Mouse (Mus musculus): ENCODE measurements around the gene Efnb3. TPM values are rescaled to one million over a fixed set of nuclear protein-coding genes. Genes with fewer than 3 reads are reported as not detected.
"Not testable (repeated sequence)": the region's sequence is repeated elsewhere in the genome, so short reads cannot be mapped to it uniquely, and the experiment has no call there.

The Efnb3 gene
- total RNA-seq, 4 experiments from 2014 or later: 115 to 132 (median 124) TPM

DNA sequence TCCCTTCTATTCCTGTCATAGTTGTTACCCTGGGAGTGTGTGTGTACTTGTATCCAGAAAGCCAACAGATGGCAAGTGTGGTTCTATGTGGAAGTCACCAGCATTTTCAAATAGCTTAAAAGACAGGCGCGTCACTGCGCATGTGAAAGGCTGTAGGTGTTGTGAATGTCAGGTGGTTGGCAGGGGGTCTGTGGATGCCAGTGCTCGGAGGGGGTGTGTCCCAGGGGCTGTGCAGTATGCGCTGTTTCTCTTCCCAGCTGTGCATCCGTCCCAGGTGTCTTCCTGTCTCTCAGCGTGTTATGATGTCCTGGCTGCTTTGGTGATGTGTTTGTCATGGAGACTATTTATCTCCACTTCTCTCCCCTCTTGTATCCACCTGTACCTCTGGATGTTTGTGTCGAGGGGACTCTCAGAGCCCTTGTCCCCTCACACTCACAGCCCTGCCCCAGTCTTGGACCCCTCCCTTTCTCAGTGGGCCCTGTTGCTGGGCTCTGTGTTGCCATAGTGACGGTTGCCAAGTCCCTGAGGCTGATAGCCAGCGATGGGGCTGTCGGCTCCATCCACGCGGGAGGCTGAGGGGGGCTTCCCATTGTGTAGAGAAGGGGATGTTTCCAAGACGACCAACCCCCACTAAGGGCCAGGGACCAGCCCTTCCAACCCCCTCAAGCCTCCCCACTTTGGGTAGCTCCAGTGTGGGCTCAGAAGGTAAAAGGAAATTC, 7.2 kb downstream of the Efnb3 start:
- peak in 1 of 2 experiments; percentile 72 for DNase-seq (ENCODE audit: low spot score in 2 of 2)

DNA sequence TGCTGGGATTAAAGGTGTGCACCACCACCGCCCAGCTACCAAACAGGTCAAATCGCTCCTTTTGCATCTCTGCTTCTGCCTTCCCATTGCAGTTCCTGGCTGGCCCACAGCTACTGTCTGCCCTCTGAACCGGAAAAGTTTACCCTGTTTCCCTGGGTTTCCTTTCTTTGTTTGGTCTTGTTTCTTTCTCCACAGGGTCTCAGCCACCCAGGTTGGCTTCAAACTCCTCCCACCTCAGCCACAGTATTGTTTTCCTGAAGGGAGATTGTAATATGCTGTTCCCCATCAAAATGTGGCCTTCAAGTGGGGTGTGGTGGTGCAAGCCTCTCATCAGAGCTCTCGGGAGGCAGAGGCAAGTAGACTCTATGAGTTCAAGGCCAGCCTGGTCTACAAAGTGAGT, 8.7 kb downstream of the Efnb3 start:
- DNase-seq (ENCODE audit: low spot score in 2 of 2): no peak

DNA sequence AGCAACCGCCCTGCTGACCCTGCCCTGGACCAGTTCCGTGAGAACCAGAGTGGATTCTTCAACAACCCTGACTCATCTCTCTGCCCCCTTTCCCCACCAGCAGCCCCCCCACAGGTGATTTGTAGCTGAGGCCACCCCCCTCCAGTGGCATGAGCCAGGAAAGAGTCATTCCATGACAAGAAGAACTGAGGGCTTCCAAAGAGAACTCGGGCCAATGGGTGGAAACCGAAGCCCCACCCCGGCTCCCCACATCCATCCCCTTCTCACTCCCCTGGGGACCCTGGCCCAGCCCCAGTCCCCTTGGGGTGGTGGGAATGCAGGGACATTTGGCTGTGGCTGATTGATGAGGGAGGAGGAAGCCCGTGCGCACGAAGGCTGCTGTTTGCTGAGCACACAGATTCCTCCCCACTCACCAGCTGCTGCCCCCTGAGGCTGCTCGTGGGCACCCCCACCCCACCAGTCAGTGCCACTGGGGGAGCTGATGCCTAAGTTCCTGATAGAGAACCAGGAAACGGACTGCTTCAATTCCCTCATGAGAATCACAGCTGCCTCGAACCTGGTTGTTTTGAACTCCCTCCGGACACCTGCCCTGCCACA, 10.8 kb downstream of the Efnb3 start, which contains the start of gene Dnah2:
Gene Dnah2, minus strand, starts transcription at position 51 of the 597 bp plus-strand sequence.
- no peak for DNase-seq (ENCODE audit: low spot score in 2 of 2)

DNA sequence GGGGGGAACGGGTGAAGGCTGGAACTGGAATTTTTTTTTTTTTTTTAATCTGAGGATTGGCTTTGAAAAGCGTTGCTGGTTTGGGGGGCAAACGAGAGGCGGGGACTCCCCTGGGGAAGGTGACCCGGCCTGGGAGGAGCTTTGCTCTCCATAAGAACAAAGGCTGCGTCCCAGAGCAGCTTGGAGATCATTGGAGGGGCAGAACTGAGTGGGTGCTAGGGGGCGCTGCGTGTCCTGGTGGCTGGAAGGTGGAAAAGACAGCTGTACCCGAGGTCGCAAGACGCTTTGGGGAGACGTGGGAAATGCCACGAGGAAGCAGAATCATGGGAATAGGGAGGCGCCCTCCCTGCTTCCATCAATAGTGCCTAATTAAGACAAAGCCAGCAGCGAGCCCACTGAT, 12.9 kb downstream of the Efnb3 start:
- no peak for DNase-seq (ENCODE audit: low spot score in 2 of 2)

DNA sequence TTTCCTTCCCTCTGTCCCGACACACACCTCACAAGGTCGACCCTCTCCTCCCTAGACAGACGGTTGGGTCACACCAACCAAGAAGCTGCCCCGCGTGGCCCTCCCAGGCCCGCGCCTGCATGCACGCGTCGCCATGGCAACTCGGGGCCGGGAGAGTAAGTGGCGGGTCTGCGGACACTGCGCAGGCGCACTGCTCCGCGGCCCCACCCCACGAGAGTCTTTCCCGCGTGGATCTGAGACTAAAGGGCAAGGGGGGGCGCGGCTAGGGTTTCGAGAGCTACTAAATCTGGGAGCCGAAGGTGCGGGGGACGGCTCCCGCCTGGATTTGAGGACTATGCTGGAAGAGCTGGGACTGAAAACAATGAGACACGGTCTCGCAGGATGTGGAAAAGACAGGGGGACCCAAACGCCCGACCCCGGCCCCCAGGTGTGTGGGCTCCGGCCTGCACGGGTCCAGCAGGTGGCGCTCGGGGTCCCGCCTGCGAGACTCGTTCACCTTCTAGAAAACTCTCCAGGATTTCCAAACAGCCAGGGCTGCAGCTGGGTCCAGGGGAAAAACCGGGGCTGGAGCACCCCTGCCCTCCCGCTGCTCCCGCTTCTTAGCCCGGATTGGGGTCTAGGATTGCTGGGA, 13.5 kb downstream of the Efnb3 start:
- DNase-seq (ENCODE audit: low spot score in 2 of 2): peak; percentile 63 to 74

DNA sequence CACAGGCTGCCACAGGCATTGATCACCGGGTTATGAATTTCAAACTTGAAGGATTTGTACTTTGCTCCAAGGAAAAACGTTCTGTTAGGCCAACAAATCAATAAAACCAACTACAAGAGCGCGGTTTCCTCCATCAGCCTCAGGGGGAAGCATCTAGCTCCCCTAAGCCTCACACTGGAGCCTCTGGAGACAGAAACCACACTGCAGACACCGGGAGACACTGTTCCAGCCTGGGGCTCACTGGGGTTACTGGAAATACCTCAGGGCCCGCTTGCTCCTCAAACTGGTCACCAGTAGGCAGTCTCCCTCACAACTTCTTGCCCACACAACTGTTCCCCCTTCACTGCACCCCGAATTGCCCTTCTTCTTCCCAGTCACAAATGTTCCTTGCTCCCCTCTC, 14.0 kb downstream of the Efnb3 start:
- no peak for DNase-seq (ENCODE audit: low spot score in 2 of 2)

DNA sequence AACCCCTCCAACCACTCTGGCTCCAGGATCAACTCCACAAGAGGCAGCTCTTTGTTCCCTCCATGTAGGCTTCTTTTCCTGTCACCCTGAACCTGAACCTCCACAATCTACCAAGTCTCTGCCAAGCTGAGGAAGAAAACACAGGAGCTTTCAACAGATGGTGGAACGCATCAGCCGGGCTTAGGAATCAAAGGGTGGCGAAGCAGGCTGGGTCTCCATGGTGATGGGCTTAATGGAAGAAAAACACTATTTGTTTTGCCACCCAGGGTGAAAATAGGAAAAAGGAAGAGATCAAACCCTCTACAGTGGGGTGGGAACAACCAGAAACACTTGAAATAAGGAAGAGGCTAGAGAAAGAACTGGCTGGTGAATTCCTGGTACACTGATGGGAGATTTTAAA, 16.4 kb downstream of the Efnb3 start:
- no peak for DNase-seq (ENCODE audit: low spot score in 2 of 2)

DNA sequence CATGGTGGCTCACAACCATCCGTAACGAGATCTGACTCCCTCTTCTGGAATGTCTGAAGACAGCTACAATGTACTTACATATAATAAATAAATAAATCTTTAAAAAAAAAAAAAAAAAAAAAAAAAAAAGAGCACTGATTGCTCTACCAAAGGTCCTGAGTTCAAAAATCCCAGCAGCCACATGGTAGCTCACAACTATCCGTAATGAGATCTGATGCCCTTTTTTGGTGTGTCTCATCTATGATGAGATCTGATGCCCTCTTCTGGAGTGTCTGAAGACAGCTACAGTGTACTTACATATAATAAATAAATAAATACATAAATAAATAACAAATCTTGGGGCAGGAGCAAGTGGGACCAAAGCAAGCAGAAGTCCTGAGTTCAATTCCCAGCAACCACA, 18.3 kb downstream of the Efnb3 start:
- DNase-seq (ENCODE audit: low spot score in 2 of 2): not testable (repeated sequence)

DNA sequence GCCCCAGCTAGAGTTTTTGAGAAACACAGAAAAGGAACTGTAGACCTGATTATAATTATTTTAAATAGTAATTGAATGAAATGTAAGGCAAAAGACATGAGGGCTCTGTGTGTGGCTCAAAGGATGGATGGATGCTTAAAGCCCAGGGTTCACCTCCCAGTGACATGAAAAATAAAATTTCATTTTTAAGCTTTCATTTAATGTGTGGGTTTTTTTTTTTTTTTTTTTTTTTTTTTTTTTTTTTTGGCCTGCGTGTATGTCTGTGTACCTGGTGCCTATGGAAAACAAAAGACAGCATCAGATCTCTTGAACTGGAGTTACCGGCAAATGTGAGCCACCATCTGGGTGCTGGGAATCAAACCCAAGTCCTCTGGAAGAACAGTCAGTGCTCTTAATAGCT, 19.3 kb downstream of the Efnb3 start:
- no peak for DNase-seq (ENCODE audit: low spot score in 2 of 2)

DNA sequence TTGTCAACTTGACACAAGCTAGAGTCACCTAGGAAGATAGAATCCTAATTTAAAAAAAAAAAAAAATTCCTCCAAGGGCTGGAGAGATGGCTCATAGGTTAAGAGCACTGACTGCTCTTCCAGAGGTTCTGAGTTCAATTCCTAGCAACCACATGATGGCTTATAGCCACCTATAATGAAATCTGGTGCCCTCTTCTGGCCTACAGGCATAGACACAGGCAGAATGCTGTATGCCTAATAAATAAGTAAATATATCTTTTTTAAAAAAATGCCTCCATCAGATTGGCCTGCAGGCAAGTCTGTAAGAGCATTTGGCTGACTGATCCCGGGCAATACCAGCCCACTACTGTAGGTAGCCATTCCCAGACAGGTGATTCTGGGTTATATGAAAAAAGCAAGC, 25.0 kb downstream of the Efnb3 start:
- no peak for DNase-seq (ENCODE audit: low spot score in 2 of 2)

DNA sequence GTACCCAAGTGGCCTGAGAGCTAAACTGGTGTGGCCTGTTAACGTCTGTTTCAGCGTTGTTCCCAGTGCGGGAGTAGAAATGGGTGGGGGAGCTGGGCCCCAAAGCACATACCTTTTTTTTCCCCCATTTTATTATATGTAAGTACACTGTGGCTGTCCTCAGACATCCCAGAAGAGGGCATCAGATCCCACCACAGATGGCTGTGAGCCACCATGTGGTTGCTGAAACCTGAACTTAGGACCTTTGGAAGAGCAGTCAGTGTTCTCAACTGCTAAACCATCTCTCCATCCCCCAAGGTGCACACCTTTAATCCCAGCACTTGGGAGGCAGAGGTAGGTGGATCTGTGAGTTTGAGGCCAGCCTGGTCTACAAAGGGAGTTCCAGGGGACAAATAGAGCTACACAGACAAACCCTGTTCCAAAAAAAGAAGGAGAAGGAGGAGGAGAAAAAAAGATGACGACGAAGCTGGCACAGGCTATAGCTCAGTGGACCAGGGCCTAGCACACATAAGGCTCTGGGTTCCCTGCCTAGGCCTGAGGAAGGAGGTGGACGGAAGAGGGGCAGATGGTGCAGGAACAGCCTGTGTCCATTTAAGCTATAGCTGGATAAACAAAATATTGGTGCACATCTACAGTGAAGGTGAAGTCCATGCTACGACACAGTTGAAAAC, 27.4 kb downstream of the Efnb3 start:
- no peak for DNase-seq (ENCODE audit: low spot score in 2 of 2)

DNA sequence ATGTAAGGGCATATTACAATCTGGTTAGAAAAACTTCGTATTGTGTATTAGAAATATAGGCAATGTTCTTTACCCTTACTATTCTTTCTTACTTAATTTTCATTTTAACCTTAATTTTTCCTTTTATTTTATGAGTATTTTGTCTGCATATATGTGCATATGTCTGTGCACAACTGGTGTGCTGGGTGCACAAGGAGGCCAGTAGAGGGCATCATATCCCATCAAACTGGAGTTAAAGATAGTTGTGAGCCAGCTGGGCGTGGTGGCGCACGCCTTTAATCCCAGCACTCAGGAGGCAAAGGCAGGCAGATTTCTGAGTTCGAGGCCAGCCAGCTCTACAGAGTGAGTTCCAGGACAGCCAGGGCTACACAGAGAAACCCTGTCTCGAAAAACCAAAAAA, 29.2 kb downstream of the Efnb3 start:
- not testable (repeated sequence) for DNase-seq (ENCODE audit: low spot score in 2 of 2)

DNA sequence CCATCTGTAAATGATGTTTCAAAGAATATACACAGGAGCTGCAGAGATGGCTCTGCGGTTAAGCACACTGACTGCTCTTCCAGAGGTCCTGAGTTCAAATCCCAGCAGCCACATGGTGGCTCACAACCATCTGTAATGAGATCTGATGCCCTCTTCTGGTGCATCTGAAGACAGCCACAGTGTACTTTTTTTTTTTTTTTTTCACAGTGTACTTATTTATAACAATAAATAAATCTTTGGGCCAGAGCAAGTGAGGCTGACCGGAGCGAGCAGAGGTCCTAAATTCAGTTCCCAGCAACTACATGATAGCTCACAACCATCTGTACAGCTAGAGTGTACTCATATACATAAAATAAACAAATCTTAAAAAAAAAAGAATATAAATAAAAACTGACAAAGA, 29.7 kb downstream of the Efnb3 start:
- DNase-seq (ENCODE audit: low spot score in 2 of 2): not testable (repeated sequence)

DNA sequence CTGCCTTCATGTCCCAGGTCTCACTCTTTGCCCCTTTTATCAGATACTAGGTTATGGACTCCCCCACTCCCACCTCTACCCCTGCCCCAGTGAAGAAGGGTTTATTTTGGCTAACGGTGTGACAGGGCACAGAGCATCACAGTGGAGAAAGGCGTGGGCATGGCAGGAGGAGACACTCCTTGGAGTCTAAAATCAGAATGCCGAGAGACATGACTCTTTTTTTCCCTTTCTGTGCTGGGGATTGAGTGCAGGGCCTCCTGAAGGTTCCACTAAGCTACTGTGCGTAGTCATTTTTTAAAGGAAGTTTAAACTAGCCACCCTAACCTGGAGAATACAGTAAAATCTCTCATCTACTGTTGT, 32.0 kb downstream of the Efnb3 start:
- DNase-seq (ENCODE audit: low spot score in 2 of 2): no peak

DNA sequence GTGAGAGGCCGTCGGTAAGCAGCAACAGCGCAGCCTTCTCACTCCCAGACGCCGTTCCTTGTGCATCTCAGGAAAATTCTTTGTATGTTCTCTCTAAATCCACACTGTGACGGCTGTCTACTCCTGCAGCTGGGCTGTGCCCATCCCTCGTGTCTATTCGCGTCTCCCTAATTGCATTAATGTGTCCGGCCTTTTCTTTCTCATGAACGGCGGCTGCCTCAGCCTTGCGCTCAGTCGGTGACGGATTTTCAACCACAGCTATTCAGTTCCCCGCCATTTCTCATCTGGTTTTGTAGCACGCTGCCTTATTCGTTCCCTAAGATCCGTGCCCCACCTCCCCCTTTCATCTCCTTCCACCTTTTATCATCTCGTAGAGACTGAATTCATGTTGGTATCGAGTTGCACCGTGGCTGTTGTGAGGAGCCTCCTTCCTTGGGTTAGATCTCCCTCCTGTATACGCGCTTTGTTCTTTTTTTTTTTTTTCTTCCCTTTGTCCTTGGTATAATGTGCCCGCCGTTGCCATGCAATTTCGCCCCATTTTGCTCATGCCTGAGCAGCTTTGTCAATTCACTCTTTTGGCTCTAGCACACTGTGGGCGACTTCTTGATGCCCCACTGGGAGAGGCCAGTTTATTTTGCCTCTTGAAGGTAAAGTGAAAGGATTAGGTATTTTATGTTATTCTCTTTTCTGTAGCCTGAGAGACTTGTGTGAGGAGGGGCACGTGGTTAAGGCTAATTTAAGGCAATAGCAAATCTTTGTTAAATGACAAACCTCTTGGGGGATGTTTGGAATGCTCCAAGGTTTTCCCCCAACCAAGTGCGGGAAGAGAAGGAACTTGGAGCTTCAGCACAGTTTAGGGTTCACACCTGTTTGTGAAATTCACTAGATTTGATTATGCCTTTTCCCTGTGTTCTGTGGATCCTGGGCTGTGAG, 32.6 kb downstream of the Efnb3 start:
- no peak for DNase-seq (ENCODE audit: low spot score in 2 of 2)

DNA sequence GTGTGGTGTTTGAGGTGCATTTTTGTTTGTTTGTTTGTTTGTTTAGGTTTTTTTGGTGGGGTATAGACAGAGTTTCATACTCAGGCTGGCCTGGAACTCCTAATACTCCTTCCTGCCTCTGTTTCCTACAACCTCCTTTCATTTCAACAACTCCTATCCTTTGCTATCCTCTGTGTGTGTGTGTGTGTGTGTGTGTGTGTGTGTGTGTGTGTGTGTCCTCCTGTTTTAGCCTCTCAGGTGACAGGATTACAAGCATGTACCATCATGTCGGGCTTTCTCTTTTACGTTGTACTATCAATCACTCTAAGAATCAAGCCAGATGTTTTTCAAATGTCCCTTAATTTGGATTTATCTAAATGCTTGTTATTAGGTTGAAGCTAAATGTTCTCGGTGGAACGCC, 33.4 kb downstream of the Efnb3 start:
- DNase-seq (ENCODE audit: low spot score in 2 of 2): no peak

DNA sequence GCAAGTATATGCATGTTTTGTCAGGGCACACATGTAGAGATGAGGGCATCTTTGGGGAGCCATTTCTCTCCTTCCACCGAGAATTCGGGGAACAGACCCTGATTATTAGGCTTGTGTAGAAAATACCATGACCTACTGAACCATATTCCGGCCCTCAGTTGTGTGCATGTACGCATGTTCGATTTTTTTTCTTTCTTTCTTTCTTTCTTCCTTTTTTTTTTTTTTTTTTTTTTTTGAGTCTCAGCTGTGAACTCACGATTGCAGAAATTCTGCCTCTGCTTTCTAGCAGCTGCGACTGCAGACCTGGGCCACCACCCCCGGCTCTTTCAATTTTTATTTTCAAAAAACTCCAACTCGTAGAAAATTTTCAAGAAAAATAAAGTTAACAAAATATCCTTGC, 34.3 kb downstream of the Efnb3 start:
- no peak for DNase-seq (ENCODE audit: low spot score in 2 of 2)

DNA sequence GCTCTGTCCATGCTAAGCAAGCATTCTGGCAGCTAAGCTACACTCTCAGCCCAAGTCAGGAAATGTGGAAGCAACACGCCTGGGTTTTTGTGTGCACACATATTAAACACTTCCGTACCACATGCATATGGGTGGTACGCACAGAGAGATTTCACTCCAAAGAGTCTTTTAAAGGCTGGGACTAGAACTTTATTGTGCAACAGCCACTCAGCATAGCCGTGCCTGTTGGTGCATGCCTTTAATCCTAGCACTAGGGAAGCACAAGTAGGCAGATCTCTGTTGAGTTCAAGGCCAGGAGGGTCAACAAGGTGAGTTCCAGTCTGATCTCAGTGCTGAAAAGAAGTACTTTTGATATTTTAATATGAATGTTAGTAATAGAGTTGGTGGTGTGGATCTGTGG, 36.4 kb downstream of the Efnb3 start:
- DNase-seq (ENCODE audit: low spot score in 2 of 2): no peak

DNA sequence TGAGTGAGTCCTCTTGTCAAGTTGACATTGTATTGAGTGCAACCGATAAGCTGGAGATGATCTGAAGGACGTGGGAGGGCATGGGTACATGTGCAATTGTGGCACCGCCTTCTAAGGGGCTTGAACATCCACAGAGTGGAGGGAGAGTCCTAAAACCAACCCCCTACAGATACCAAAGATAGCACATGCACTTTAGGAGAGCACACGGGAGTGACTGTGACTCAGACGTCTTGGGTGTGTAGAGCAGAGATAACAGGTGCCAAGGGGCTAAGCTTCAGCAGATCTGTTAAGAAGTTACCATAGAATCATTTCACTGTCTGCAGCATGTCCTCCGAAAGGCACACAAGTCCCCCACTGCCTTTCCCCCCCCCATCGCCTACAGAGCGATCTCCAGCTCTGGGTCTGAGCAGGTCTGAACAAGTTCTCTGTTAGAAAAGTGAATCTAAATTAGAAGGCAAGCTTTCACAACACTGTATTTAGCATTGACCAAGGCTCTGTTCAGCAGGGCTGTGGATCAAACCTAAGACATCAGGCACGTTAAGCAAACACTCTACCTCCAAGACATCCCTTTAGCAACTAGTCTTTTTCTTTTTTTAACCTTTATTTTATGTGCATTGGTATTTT, 38.4 kb downstream of the Efnb3 start:
- no peak for DNase-seq (ENCODE audit: low spot score in 2 of 2)

DNA sequence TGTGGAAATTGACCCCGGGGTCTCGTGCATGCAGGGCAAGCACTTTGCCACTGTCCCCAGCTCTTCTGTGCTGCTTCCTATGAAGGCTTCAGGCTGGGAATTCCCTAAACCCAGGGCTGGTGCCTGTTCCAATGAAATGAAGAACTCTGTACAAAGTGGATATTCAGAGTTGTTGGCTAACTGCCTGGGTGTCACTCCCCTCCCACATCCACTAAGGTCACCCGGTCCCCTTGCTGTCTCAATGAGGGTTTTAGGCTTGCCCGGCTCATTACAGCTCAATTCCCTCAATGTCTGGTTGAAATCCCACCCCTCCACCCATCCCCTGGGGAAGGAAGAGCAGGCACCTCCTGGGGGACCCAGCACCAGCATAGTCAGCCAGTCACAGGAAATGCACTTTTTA, 40.0 kb downstream of the Efnb3 start:
- DNase-seq (ENCODE audit: low spot score in 2 of 2): no peak

DNA sequence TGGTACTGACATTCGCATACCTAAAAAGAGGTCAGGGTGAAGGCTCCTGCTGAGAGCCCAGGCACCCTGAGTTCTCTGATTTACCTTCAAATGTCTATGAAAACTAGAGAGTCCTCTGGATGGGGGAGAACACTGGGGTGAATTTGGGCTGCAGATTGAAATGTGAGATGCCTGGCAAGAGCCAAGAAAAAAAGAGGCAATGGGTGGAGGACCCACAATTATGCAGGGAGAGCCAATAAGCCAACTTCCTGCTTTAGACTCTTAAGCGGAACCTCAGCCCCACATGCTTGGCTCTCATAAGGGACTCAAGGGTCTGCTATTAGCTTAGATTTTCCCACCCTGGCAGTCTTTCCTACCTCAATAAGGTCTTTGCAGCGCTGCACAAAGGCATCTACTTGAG, 43.3 kb downstream of the Efnb3 start:
- DNase-seq (ENCODE audit: low spot score in 2 of 2): no peak

All from layer of hippocampus, adult 8-10 months (tissue).